Mouse (Mus musculus) frontal cortex, adult (tissue): ENCODE measurements around the gene Dcaf4.

Source experiments
- ATAC-seq: cut with Nextera tagmentation; 2 replicates; pipeline ENCODE4 v1.9.2; 2017; ENCODE audit warnings: mild to moderate bottlenecking, moderate library complexity, mixed read lengths; ENCODE audit not compliant: low TSS enrichment

Gene Dcaf4

GRCm38 (mm10) chr12:83495961-83496282, 24.3 kb upstream of the Dcaf4 start:
- no peak for ATAC-seq

GRCm38 (mm10) chr12:83496336-83496735, 23.9 kb upstream of the Dcaf4 start:
- no peak for ATAC-seq

GRCm38 (mm10) chr12:83496736-83497135, 23.5 kb upstream of the Dcaf4 start:
- ATAC-seq: no peak

- ATAC-seq: no peak
These were observed 22.3 kb upstream of the Dcaf4 start for GRCm38 (mm10) chr12:83497959-83498358.

GRCm38 (mm10) chr12:83499256-83499655, 21.0 kb upstream of the Dcaf4 start:
- ATAC-seq: no peak

- ATAC-seq: peak; percentile 50; the same call in 1 of the 2 replicates
These were observed 18.1 kb upstream of the Dcaf4 start for GRCm38 (mm10) chr12:83502190-83502589.

GRCm38 (mm10) chr12:83506543-83506942, 13.7 kb upstream of the Dcaf4 start:
- ATAC-seq: no peak

- ATAC-seq: no peak
These were observed 9.7 kb upstream of the Dcaf4 start for GRCm38 (mm10) chr12:83510586-83510985.

- ATAC-seq: 0 out of 2 replicates have a peak, but pooled peaks have one; percentile 16
These were observed 7.5 kb upstream of the Dcaf4 start for GRCm38 (mm10) chr12:83512783-83513182.

GRCm38 (mm10) chr12:83513185-83513584, 7.1 kb upstream of the Dcaf4 start:
- no peak for ATAC-seq

- no peak for ATAC-seq
These were observed 6.0 kb upstream of the Dcaf4 start for GRCm38 (mm10) chr12:83514216-83514615.

- ATAC-seq: no peak
These were observed 2.7 kb upstream of the Dcaf4 start for GRCm38 (mm10) chr12:83517580-83517979.

GRCm38 (mm10) chr12:83521083-83521482, 817 bp downstream of the Dcaf4 start:
- ATAC-seq: no peak

- no peak for ATAC-seq
These were observed 2.8 kb downstream of the Dcaf4 start for GRCm38 (mm10) chr12:83523056-83523455.

GRCm38 (mm10) chr12:83523892-83524291, 3.6 kb downstream of the Dcaf4 start:
- ATAC-seq: no peak

- ATAC-seq: no peak
These were observed 4.1 kb downstream of the Dcaf4 start for GRCm38 (mm10) chr12:83524329-83524728.

- ATAC-seq: peak; percentile 82
These were observed 5.7 kb downstream of the Dcaf4 start for GRCm38 (mm10) chr12:83525822-83526544.

GRCm38 (mm10) chr12:83527816-83528215, 7.5 kb downstream of the Dcaf4 start:
- ATAC-seq: no peak

- no peak for ATAC-seq
These were observed 8.4 kb downstream of the Dcaf4 start for GRCm38 (mm10) chr12:83528665-83529064.

GRCm38 (mm10) chr12:83531992-83532391, 11.7 kb downstream of the Dcaf4 start:
- no peak for ATAC-seq

- ATAC-seq: no peak
These were observed 12.7 kb downstream of the Dcaf4 start for GRCm38 (mm10) chr12:83532966-83533365.

- peak; percentile 66 for ATAC-seq
These were observed 13.9 kb downstream of the Dcaf4 start for GRCm38 (mm10) chr12:83534190-83534589.

GRCm38 (mm10) chr12:83535428-83535827, 15.2 kb downstream of the Dcaf4 start:
- peak; percentile 24; the same call in 1 of the 2 replicates for ATAC-seq

GRCm38 (mm10) chr12:83536039-83536438, 15.8 kb downstream of the Dcaf4 start:
- no peak for ATAC-seq
